Mouse (Mus musculus): ENCODE results near the gene Ndrg2. TPM values are rescaled to one million over a fixed set of nuclear protein-coding genes. Genes with fewer than 3 reads are reported as not detected.
"Not testable (repeated sequence)": the region's sequence is repeated elsewhere in the genome, so short reads cannot be mapped to it uniquely, and the experiment has no call there.

The Ndrg2 gene
- polyA plus RNA-seq, 1 experiment from 2014 or later = 7.5 TPM

- ATAC-seq (ENCODE audit: low FRiP score) (no peak), DNase-seq (ENCODE audit: low spot score, missing footprints) (no peak)
- WGBS = 88% methylated on average over 6 of the region's 6 CpGs
- Histone ChIP-seq H3K4me1 (ENCODE audit: control insufficient read depth, insufficient read depth, low read length) (peaks cover 10% of the 10 kb centered on the region), H3K9me3 (ENCODE audit: control insufficient read depth, low read length) (no peaks in the 10 kb centered on the region), H3K4me3 (ENCODE audit: low read depth, low read length) (no peak overlapping the region), H3K4me2 (no peak overlapping the region), H3K9ac (ENCODE audit: low read length) (no peak overlapping the region), H3K27me3 (ENCODE audit: control insufficient read depth, insufficient read depth, low read length) (no peaks in the 10 kb centered on the region), H3K36me3 (ENCODE audit: control insufficient read depth, insufficient read depth, low read length) (peaks cover 30% of the 10 kb centered on the region), H3K27ac (ENCODE audit: low read depth, low read length) (no peak overlapping the region)
These were observed 24.1 kb downstream of the Ndrg2 start for GRCm38 (mm10) chr14:51889833-51890232.

- no peaks in the 10 kb centered on the region for H3K9me3 ChIP-seq (ENCODE audit: control insufficient read depth, low read length)
- ATAC-seq (ENCODE audit: low FRiP score) = no peak
- H3K36me3 ChIP-seq (ENCODE audit: control insufficient read depth, insufficient read depth, low read length) = peaks cover 19% of the 10 kb centered on the region
- H3K4me3 ChIP-seq (ENCODE audit: low read depth, low read length) = peak overlapping the region; percentile 74; the same call in 1 of the 2 replicates
- peak overlapping the region; percentile 92; the same call in 1 of the 2 replicates for H3K4me2 ChIP-seq
- peaks cover 10% of the 10 kb centered on the region for H3K4me1 ChIP-seq (ENCODE audit: control insufficient read depth, insufficient read depth, low read length)
- no peak overlapping the region for H3K9ac ChIP-seq (ENCODE audit: low read length)
- WGBS = 48% methylated on average over 6 of the region's 6 CpGs
- H3K27me3 ChIP-seq (ENCODE audit: control insufficient read depth, insufficient read depth, low read length) = no peaks in the 10 kb centered on the region
- no peak for DNase-seq (ENCODE audit: low spot score, missing footprints)
- H3K27ac ChIP-seq (ENCODE audit: low read depth, low read length) = no peak overlapping the region
These were observed 27.9 kb downstream of the Ndrg2 start for GRCm38 (mm10) chr14:51886051-51886450.

DNA sequence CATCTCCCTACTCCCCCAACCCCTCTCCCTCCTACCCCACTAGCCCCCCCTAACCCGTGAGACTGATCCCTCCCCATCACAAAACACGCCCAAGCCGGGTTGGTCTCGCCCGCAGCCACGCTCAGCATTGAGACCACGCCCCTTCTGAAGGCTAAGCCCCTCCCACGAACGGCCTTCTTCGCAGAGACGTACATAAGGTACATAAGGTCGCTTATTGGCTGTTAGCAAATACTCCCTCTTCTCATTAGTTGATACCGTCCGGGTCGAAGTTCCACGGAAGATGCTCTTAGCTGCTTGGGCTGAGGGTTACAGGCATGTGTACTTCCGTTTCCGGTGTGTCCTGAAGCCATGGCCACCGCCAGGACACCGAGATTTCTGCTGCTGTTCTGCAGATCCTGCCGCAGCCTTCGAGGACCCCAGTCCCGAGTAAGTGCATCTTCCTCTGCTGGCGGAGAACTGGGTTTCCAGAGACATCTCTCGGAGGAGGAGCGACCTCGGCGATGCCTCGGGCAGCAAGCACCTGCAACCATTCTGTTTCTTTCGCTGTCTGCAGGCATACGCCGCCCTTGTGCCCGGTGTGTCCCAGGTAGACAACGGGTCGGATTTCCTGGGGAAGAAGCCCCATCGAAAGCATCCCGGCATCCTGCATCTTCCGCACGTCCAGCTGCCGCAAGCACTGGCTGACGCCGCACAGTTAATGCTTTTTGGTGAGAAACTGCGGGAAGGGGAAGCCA is 29.2 kb downstream of the Ndrg2 start, which contains the start of gene Mettl17:
Gene Mettl17 (plus strand): TSS at position 245 of the 734 bp plus-strand sequence.
- peak; percentile 99 for DNase-seq (ENCODE audit: low spot score, missing footprints)
- peaks cover 15% of the 10 kb centered on the region for H3K36me3 ChIP-seq (ENCODE audit: control insufficient read depth, insufficient read depth, low read length)
- peak within 1 kb of the TSS; percentile 75 for H3K27ac ChIP-seq (ENCODE audit: low read depth, low read length)
- H3K9ac ChIP-seq (ENCODE audit: low read length) = peak within 1 kb of the TSS; percentile 68
- H3K27me3 ChIP-seq (ENCODE audit: control insufficient read depth, insufficient read depth, low read length) = no peaks in the 10 kb centered on the region
- H3K9me3 ChIP-seq (ENCODE audit: control insufficient read depth, low read length) = no peaks in the 10 kb centered on the region
- peaks cover 10% of the 10 kb centered on the region for H3K4me1 ChIP-seq (ENCODE audit: control insufficient read depth, insufficient read depth, low read length)
- H3K4me3 ChIP-seq (ENCODE audit: low read depth, low read length) = peak within 1 kb of the TSS; percentile 74
- peak; percentile 96 for ATAC-seq (ENCODE audit: low FRiP score)
- peak within 1 kb of the TSS; percentile 92 for H3K4me2 ChIP-seq
- under 1% methylated on average over 43 of the region's 43 CpGs for WGBS

- H3K4me2 ChIP-seq = peak overlapping the region; percentile 92
- H3K27me3 ChIP-seq (ENCODE audit: control insufficient read depth, insufficient read depth, low read length) = no peaks in the 10 kb centered on the region
- peak overlapping the region; percentile 74 for H3K4me3 ChIP-seq (ENCODE audit: low read depth, low read length)
- WGBS = 3% methylated on average over 14 of the region's 14 CpGs
- peaks cover 10% of the 10 kb centered on the region for H3K4me1 ChIP-seq (ENCODE audit: control insufficient read depth, insufficient read depth, low read length)
- DNase-seq (ENCODE audit: low spot score, missing footprints) (peak; percentile 92), ATAC-seq (ENCODE audit: low FRiP score) (no peak; the same call in none of the 2 replicates)
- peaks cover 9% of the 10 kb centered on the region for H3K36me3 ChIP-seq (ENCODE audit: control insufficient read depth, insufficient read depth, low read length)
- H3K27ac ChIP-seq (ENCODE audit: low read depth, low read length) = peak overlapping the region; percentile 75
- H3K9me3 ChIP-seq (ENCODE audit: control insufficient read depth, low read length) = no peaks in the 10 kb centered on the region
- peak overlapping the region; percentile 68 for H3K9ac ChIP-seq (ENCODE audit: low read length)
These were observed 29.9 kb downstream of the Ndrg2 start for GRCm38 (mm10) chr14:51884031-51884544.

GRCm38 (mm10) chr14:51883527-51884030 is 30.4 kb downstream of the Ndrg2 start:
- Histone ChIP-seq H3K4me3 (ENCODE audit: low read depth, low read length) (peak overlapping the region; percentile 74), H3K36me3 (ENCODE audit: control insufficient read depth, insufficient read depth, low read length) (peaks cover 8% of the 10 kb centered on the region), H3K9me3 (ENCODE audit: control insufficient read depth, low read length) (no peaks in the 10 kb centered on the region), H3K27ac (ENCODE audit: low read depth, low read length) (peak overlapping the region; percentile 75; the same call in 1 of the 2 replicates), H3K4me1 (ENCODE audit: control insufficient read depth, insufficient read depth, low read length) (peaks cover 10% of the 10 kb centered on the region), H3K27me3 (ENCODE audit: control insufficient read depth, insufficient read depth, low read length) (no peaks in the 10 kb centered on the region), H3K4me2 (peak overlapping the region; percentile 92), H3K9ac (ENCODE audit: low read length) (peak overlapping the region; percentile 68; the same call in 1 of the 2 replicates)
- WGBS = 4% methylated on average over 4 of the region's 4 CpGs
- ATAC-seq (ENCODE audit: low FRiP score) = peak; percentile 43
- peak; percentile 93 for DNase-seq (ENCODE audit: low spot score, missing footprints)

DNA sequence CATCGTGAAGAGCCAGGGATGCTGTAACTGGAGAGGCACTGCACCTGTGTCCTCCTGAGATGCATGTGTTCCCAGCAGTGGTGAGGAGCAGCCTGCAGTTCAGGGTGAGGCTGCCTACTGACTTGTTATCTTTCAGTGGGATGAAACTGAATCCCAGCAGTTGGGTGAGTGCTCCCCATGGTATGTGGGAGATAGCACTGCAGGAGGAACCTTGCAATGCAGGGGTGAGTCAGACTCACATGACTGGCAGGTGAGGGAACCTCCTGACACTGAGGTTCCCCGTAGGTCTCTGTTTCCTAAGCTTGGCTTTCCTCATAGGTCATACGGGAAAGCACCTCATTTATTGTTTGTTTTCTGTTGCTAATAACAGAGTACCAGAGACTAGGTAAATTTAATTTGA is 36.4 kb downstream of the Ndrg2 start:
- peak; percentile 14 for DNase-seq (ENCODE audit: low spot score, missing footprints)

GRCm38 (mm10) chr14:51871741-51872140 is 42.2 kb downstream of the Ndrg2 start:
- no peak overlapping the region for H3K9ac ChIP-seq (ENCODE audit: low read length)
- H3K27me3 ChIP-seq (ENCODE audit: control insufficient read depth, insufficient read depth, low read length) = no peaks in the 10 kb centered on the region
- no peak overlapping the region for H3K4me3 ChIP-seq (ENCODE audit: low read depth, low read length)
- no peak overlapping the region for H3K27ac ChIP-seq (ENCODE audit: low read depth, low read length)
- WGBS = 78% methylated on average over 9 of the region's 9 CpGs
- H3K4me1 ChIP-seq (ENCODE audit: control insufficient read depth, insufficient read depth, low read length) = no peaks in the 10 kb centered on the region
- DNase-seq (ENCODE audit: low spot score, missing footprints) (no peak), ATAC-seq (ENCODE audit: low FRiP score) (no peak)
- H3K4me2 ChIP-seq = no peak overlapping the region
- no peaks in the 10 kb centered on the region for H3K9me3 ChIP-seq (ENCODE audit: control insufficient read depth, low read length)
- H3K36me3 ChIP-seq (ENCODE audit: control insufficient read depth, insufficient read depth, low read length) = no peaks in the 10 kb centered on the region

More for the DNA sequence above, 36.4 kb downstream of the Ndrg2 start:
- Histone ChIP-seq H3K36me3 (ENCODE audit: control insufficient read depth, insufficient read depth, low read length) (no peaks in the 10 kb centered on the region), H3K9ac (ENCODE audit: low read length) (no peak overlapping the region), H3K4me3 (ENCODE audit: low read depth, low read length) (no peak overlapping the region), H3K9me3 (ENCODE audit: control insufficient read depth, low read length) (no peaks in the 10 kb centered on the region), H3K27ac (ENCODE audit: low read depth, low read length) (no peak overlapping the region), H3K27me3 (ENCODE audit: control insufficient read depth, insufficient read depth, low read length) (no peaks in the 10 kb centered on the region), H3K4me1 (ENCODE audit: control insufficient read depth, insufficient read depth, low read length) (no peaks in the 10 kb centered on the region), H3K4me2 (no peak overlapping the region)
- WGBS = 85% methylated on average over 3 of the region's 3 CpGs
- ATAC-seq (ENCODE audit: low FRiP score) = no peak

- no peaks in the 10 kb centered on the region for H3K27me3 ChIP-seq (ENCODE audit: control insufficient read depth, insufficient read depth, low read length)
- H3K27ac ChIP-seq (ENCODE audit: low read depth, low read length) = no peak overlapping the region
- WGBS = 80% methylated on average over 2 of the region's 2 CpGs
- no peak overlapping the region for H3K4me3 ChIP-seq (ENCODE audit: low read depth, low read length)
- no peak overlapping the region for H3K9ac ChIP-seq (ENCODE audit: low read length)
- no peaks in the 10 kb centered on the region for H3K36me3 ChIP-seq (ENCODE audit: control insufficient read depth, insufficient read depth, low read length)
- H3K4me1 ChIP-seq (ENCODE audit: control insufficient read depth, insufficient read depth, low read length) = no peaks in the 10 kb centered on the region
- ATAC-seq (ENCODE audit: low FRiP score) (no peak), DNase-seq (ENCODE audit: low spot score, missing footprints) (no peak)
- no peaks in the 10 kb centered on the region for H3K9me3 ChIP-seq (ENCODE audit: control insufficient read depth, low read length)
- no peak overlapping the region for H3K4me2 ChIP-seq
These were observed 43.2 kb downstream of the Ndrg2 start for GRCm38 (mm10) chr14:51870756-51871155.

- not testable (repeated sequence) for H3K9ac ChIP-seq (ENCODE audit: low read length); DNase-seq (ENCODE audit: low spot score, missing footprints); H3K36me3 ChIP-seq (ENCODE audit: control insufficient read depth, insufficient read depth, low read length); H3K4me3 ChIP-seq (ENCODE audit: low read depth, low read length); H3K27me3 ChIP-seq (ENCODE audit: control insufficient read depth, insufficient read depth, low read length); H3K9me3 ChIP-seq (ENCODE audit: control insufficient read depth, low read length); ATAC-seq (ENCODE audit: low FRiP score); H3K27ac ChIP-seq (ENCODE audit: low read depth, low read length); H3K4me2 ChIP-seq; H3K4me1 ChIP-seq (ENCODE audit: control insufficient read depth, insufficient read depth, low read length)
- WGBS = 17% methylated on average over 1 of the region's 1 CpGs
These were observed 50.4 kb downstream of the Ndrg2 start for GRCm38 (mm10) chr14:51863603-51864002.
